Mouse (Mus musculus) testis, adult 2 months (tissue): Measurements from ENCODE around the gene Mdfi. TPM values are rescaled to one million over a fixed set of nuclear protein-coding genes. Genes with fewer than 3 reads are reported as not detected.

ENCODE experiments used
- H3K27ac ChIP-seq: fragments of 200-500 bp; 2 replicates; pipeline ENCODE4 v1.5.1; 2012; ENCODE audit warnings: low read depth, low read length; ENCODE audit not compliant: control insufficient read depth, insufficient read depth
- H3K27me3 ChIP-seq: fragments of 200-500 bp; 2 replicates; pipeline ENCODE4 v1.6.1; 2012; ENCODE audit warnings: mild to moderate bottlenecking, low read length, moderate library complexity; ENCODE audit not compliant: control insufficient read depth, insufficient read depth
- H3K36me3 ChIP-seq: fragments of 200-500 bp; 2 replicates; pipeline ENCODE4 v1.6.1; 2012; ENCODE audit warnings: mild to moderate bottlenecking, low read length; ENCODE audit not compliant: control insufficient read depth, insufficient read depth
- H3K4me1 ChIP-seq: fragments of 200-500 bp; 2 replicates; pipeline ENCODE4 v1.6.1; 2012; ENCODE audit warnings: low read length; ENCODE audit not compliant: control insufficient read depth, insufficient read depth
- H3K4me3 ChIP-seq: fragments of 200-500 bp; 2 replicates; pipeline ENCODE4 v1.5.1; 2012; ENCODE audit warnings: low read depth, mild to moderate bottlenecking, low read length, moderate library complexity, mixed read lengths; ENCODE audit not compliant: control insufficient read depth
- CTCF ChIP-seq: fragments of 200-500 bp; IDR thresholded peaks from 2 replicates; pipeline ENCODE4 v1.5.1; 2012; ENCODE audit warnings: low read depth, mild to moderate bottlenecking, inconsistent platforms, low read length, moderate library complexity; ENCODE audit not compliant: control insufficient read depth, insufficient read depth, insufficient replicate concordance
- POLR2A ChIP-seq: fragments of 200-500 bp; IDR thresholded peaks from 2 replicates; pipeline ENCODE4 v1.6.1; 2012; ENCODE audit warnings: low read depth, mild to moderate bottlenecking, inconsistent platforms, low read length, moderate library complexity; ENCODE audit not compliant: control insufficient read depth
- polyA plus RNA-seq: library from polyadenylated mRNA; depleted of rRNA; stranded (reverse); fragments of >200 nt; gene quantifications from 2 replicates; pipeline ENCODE4 v1.2.3, GENCODE M21; 2012

Gene Mdfi
- polyA plus RNA-seq, 1 experiment, result 2.1 TPM

DNA sequence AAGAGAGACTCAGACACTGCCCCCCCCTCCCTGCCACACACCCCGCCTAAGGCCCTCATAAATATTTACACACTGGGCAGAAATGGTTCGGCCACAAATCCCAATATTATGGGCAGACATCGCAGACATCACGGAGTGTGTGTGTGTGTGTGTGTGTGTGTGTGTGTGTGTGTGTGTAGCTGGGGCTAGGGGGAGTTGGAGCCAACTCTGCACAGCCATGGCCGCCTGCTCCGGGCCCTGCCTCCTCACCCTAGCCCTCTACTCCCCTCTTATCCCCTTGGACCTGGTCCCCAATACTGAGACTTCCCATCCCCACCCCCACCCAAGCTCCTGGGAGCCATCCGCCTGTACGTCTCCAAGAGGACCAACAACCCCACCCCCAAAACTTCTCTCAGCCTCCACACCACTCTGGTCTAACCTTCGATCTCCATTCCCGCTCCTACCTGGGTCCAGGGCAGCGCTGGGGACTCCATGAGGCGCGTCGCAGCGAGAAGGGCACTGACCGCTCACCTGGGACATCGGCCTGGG lies 1.9 kb downstream of the Mdfi start:
- H3K27me3 ChIP-seq, result no peaks in the 10 kb centered on the region

GRCm38 (mm10) chr17:47831772-47832171 lies 2.7 kb downstream of the Mdfi start:
- Histone ChIP-seq H3K4me3 (no peak overlapping the region), H3K27me3 (no peaks in the 10 kb centered on the region), H3K27ac (no peak overlapping the region; the same call in 1 of the 2 replicates), H3K36me3 (no peaks in the 10 kb centered on the region), H3K4me1 (peaks cover 5% of the 10 kb centered on the region)
- no peak for TF ChIP-seq POLR2A
- TF ChIP-seq CTCF, result no peak

More for the DNA sequence above, 1.9 kb downstream of the Mdfi start:
- no peak overlapping the region for H3K27ac ChIP-seq
- peak overlapping the region; percentile 68 for H3K4me3 ChIP-seq
- H3K36me3 ChIP-seq, result no peaks in the 10 kb centered on the region
- H3K4me1 ChIP-seq, result peaks cover 5% of the 10 kb centered on the region
- no peak for TF ChIP-seq CTCF
- TF ChIP-seq POLR2A, result no peak

DNA sequence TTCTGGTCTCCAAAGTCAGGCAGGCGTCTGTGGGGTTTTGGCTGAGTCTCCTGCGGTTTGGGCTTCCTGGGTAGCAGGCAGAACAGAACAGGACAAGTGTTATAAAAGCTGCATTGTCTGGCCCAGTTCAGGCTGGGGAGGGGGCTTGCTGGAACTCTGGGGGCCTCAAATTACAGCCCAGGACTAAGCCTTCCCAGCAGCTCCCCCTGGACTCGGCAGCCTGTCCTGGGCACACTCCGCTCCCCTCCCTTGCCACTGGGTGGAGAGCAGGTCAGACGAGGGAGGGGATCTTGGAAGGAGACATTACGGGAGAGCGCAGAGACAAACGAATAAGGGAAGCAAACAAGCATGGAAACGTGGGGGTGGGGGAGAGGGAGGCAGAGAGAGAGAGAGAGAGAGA lies 3.3 kb downstream of the Mdfi start:
- TF ChIP-seq POLR2A (no peak), CTCF (no peak)

GRCm38 (mm10) chr17:47821339-47821738 lies 13.2 kb downstream of the Mdfi start:
- Histone ChIP-seq H3K27me3 (no peaks in the 10 kb centered on the region), H3K27ac (no peak overlapping the region), H3K4me1 (no peaks in the 10 kb centered on the region; the same call in 1 of the 2 replicates), H3K36me3 (no peaks in the 10 kb centered on the region), H3K4me3 (no peak overlapping the region)
- TF ChIP-seq POLR2A (no peak), CTCF (no peak)

More for the DNA sequence above, 3.3 kb downstream of the Mdfi start:
- no peak overlapping the region for H3K4me3 ChIP-seq
- H3K4me1 ChIP-seq, result peaks cover 5% of the 10 kb centered on the region
- H3K27ac ChIP-seq, result no peak overlapping the region
- no peaks in the 10 kb centered on the region for H3K27me3 ChIP-seq
- H3K36me3 ChIP-seq, result no peaks in the 10 kb centered on the region

GRCm38 (mm10) chr17:47818038-47818725 lies 16.3 kb downstream of the Mdfi start:
- H3K27me3 ChIP-seq, result no peaks in the 10 kb centered on the region
- H3K4me3 ChIP-seq, result no peak overlapping the region
- H3K4me1 ChIP-seq, result peaks cover 4% of the 10 kb centered on the region
- H3K36me3 ChIP-seq, result no peaks in the 10 kb centered on the region
- no peak overlapping the region for H3K27ac ChIP-seq
- TF ChIP-seq CTCF (no peak), POLR2A (no peak)

DNA sequence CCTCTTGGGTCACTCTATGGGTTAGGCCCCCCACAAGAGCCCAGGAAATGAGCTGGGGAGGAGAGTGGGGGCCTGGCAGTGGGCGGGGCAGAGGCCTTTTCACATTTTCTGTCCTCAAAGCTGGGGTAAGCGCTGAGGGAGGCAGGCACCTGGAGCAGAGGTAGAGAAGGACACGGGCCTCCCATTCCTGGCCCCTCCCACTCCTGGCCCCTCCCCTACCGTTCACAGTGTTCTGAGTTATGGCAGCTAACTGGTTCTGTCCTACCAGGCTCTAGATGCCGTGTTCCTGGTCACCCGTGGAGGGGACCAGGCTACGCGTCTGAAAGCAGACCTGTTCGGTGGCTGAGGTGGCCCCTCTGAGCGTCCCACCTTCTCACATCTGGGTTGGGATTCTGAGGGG lies 19.0 kb downstream of the Mdfi start:
- no peak for TF ChIP-seq POLR2A
- TF ChIP-seq CTCF, result no peak
- Histone ChIP-seq H3K27ac (no peak overlapping the region), H3K27me3 (no peaks in the 10 kb centered on the region), H3K4me3 (no peak overlapping the region), H3K4me1 (peaks cover 4% of the 10 kb centered on the region), H3K36me3 (no peaks in the 10 kb centered on the region)

- Histone ChIP-seq H3K36me3 (no peaks in the 10 kb centered on the region), H3K4me1 (peaks cover 4% of the 10 kb centered on the region), H3K27me3 (no peaks in the 10 kb centered on the region), H3K4me3 (no peak overlapping the region), H3K27ac (no peak overlapping the region)
- no peak for TF ChIP-seq CTCF
- no peak for TF ChIP-seq POLR2A
These were observed 20.0 kb downstream of the Mdfi start for GRCm38 (mm10) chr17:47814496-47814895.
